Mouse (Mus musculus) left cerebral cortex, postnatal 36 days (tissue): ENCODE data around the gene Siah2. TPM values are rescaled to one million over a fixed set of nuclear protein-coding genes. Genes with fewer than 3 reads are reported as not detected.
A peak's percentile ranks its signal among the peaks of the same experiment; 100 is the strongest.

Experiments used
- DNase-seq, 2 experiments: peaks; one replicate each; pipeline ENCODE4 v3.0.0; 2021 to 2022; ENCODE audit warnings: low spot score in 2 of 2, mixed read lengths in 1 of 2
- intact Hi-C: fragments of 180-260 bp; cut with DNase I; formaldehyde crosslinking; loops from one replicate; pipeline ENCODE4 v1.15.1; 2025
- total RNA-seq, 2 experiments: library from RNA; stranded (reverse); gene quantifications; 2 replicates each; pipeline ENCODE4 v1.2.3; 2021

Siah2 gene
- total RNA-seq, 2 experiments from 2014 or later: 16.5 to 22.6 TPM

DNA sequence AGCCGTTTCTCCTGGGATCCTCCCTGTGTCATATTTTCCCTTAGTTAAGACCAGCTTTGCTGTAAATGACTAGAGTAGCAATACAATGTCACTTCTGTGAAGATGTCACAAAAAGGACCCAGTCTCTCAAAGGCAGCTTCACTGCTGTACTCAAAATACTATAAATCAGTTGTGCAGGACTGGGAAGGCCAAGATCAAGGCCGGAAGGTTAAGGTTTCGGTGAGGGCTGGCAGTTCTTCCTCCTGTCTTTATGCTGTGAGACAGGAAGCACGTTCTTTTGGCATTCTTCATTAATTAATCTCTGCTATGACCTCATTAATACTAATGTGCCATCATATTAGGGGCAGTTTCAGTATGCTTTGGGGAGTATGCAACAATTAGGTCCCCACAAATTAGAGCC is 5.7 kb upstream of the Siah2 start:
- intact Hi-C loops: loop anchor here (10.0 kb wide), 1 partner anchor 123 kb away; the partner anchor contains the start of gene Selenot
- no peak for DNase-seq

- intact Hi-C loops: loop anchor here (10.0 kb wide), 1 partner anchor 122 kb away; the partner anchor contains the start of gene Selenot
- DNase-seq: no peak
Observed at GRCm38 (mm10) chr3:58696806-58697205, 4.6 kb upstream of the Siah2 start.

GRCm38 (mm10) chr3:58695507-58695906 is 3.3 kb upstream of the Siah2 start:
- intact Hi-C loops: loop anchor here (10.0 kb wide), 1 partner anchor 121 kb away; the partner anchor contains the start of gene Selenot

DNA sequence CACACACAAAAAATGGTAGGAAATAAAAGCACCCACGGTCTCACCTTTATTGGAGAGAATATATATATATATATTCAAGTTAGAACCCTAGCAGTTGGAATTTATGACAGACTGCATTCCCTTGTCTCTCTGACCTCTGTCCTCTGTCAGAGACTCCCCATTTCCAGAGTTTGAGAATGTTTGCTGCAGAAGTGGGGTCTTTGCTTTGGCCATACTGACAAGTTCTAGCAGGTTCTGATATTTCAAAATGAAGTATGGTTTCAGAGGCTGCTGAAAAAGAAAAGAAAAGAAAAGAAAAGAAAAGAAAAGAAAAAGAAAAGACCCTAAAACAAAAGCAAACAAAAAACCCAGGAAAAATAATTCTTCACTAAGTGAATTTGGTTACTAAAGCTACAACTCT is 2.8 kb upstream of the Siah2 start:
- intact Hi-C loops: loop anchor here (10.0 kb wide), 1 partner anchor 120 kb away; the partner anchor contains the start of gene Selenot

More at GRCm38 (mm10) chr3:58695507-58695906, 3.3 kb upstream of the Siah2 start:
- no peak for DNase-seq

DNA sequence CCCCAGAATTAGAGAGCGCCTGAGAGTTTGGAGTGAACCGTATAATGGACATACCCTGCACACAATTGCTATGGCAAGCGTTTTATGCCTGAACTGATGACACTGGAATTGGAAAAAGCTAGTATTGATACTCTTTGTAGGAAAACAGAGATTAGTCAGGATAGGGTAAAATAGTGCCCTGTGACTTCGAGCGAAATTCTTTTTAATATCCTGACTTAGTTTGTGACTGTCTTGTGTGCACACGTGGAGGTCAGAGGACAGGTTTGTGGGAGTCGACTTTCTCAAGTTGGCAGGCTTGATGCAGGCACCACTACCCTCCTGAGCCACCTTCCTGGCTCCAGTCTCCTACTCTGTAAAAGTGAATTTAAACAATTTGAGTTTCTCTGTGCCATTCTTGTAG is 1.1 kb upstream of the Siah2 start:
- DNase-seq: no peak
- intact Hi-C loops: loop anchor here (10.0 kb wide), 1 partner anchor 119 kb away; the partner anchor contains the start of gene Selenot

More for the DNA sequence above, 2.8 kb upstream of the Siah2 start:
- no peak for DNase-seq

DNA sequence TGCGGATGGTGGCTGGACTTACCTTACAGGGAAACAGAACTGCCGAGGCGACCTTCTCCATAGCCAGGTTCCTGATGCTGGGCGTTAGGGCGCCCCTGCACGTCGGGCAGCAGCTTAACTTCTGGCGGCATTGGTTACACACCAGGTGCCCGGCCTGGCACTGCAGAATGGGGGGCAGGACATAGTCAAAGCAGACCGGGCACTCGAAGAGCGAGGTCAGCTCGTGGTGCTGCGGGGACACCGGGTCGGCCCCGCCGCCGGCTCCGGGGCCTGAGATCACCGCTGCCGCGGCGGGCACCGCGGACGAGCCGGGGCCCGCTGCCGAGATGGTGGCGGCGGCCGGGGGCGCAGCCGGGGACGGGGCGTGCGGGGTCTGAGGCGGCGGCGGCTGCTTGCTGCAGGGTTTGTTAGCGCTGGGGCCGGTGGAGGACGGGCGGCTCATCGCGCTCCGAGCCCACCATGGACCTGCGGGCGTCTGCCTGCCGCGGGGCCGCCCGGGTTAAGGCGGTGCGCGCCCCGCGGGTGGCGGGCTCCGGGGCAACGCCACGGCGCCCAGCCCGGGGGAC is 743 bp downstream of the Siah2 start:
- intact Hi-C loops: loop anchor here (10.0 kb wide), 1 partner anchor 117 kb away; the partner anchor contains the start of gene Selenot
- peak; percentile 55 to 63 for DNase-seq

DNA sequence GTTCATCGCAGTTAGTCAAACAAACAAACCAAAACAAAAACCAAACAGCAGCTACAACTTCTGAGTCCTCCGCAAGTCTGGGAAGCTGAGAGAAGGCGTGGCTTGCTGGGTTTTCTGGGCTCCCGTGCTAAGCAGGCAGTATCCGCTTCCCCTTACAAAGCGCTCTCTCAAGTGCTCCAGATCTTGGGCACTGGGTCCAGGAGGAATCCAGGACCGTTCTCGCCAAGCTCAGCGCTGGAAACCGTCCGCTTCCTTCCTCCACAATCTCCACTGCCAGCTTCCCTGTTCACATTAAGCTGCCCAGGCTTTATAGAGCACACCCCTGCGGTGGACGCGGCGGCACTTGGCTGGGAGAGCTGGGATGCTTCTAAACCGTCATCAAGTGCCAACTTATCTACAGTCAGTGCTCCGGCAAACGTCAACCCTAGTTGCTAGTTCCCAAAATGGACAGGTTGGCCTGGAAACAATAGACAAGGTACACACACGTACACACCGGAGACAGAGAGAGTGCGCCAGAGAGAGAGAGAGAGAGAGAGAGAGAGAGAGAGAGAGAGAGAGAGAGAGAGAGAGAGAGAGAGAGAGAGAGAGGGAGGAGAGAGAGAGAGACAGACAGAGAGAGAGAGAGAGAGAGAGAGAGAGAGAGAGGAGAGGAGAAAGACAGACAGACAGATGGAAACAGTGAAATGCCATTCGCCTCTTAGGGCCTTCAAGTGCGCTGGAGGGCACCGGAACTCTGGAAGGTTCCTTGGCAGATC is 1.4 kb downstream of the Siah2 start:
- peak; percentile 65 to 67 for DNase-seq
- intact Hi-C loops: loop anchor here (10.0 kb wide), 1 partner anchor 116 kb away; the partner anchor contains the start of gene Selenot

GRCm38 (mm10) chr3:58689721-58690120 is 2.5 kb downstream of the Siah2 start:
- no peak for DNase-seq
- intact Hi-C loops: loop anchor here (10.0 kb wide), 1 partner anchor 115 kb away; the partner anchor contains the start of gene Selenot

- intact Hi-C loops: no loop called here
- no peak for DNase-seq
Observed at GRCm38 (mm10) chr3:58689105-58689504, 3.1 kb downstream of the Siah2 start.

GRCm38 (mm10) chr3:58688551-58688950 is 3.6 kb downstream of the Siah2 start:
- DNase-seq: no peak
- intact Hi-C loops: no loop called here

DNA sequence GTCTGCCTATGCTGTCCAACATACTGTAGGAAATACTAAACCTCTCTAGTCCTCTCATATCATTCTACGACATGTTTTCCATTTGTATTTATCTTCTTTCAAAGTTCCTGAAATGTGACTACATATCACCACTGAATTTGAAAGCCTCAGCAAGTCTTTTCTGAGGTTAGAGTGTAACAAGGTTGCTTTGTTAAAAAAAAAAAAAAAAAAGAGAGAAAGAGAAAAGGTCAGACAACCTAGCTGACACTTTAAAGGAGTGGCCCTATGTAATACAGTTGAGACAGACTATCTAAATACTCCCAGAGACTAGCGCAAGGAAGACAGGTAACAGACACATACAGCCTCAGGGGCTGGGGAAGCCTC is 5.3 kb downstream of the Siah2 start:
- intact Hi-C loops: no loop called here
- no peak for DNase-seq

GRCm38 (mm10) chr3:58686206-58686921 is 5.8 kb downstream of the Siah2 start:
- DNase-seq: no peak
- intact Hi-C loops: no loop called here

- no peak for DNase-seq
- intact Hi-C loops: no loop called here
Observed at GRCm38 (mm10) chr3:58685396-58685795, 6.8 kb downstream of the Siah2 start.

DNA sequence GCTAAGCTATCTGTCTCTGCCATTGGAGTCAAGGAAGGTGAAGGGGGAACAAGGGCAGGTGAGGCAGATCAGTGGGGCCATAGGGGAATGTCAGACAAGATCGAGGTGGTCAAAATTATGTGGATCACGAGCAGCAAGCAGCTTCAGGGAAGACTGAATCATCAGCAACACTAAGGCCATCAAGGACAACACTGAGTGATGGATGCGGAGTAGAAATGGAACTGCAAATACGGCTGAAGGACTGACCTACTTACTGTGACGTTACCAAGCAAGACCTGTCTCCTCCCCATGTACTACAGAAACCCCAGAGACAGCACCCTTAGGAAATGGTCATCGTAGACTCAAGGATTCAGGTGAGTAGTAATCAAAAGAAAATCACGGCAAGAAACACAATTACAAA is 8.9 kb downstream of the Siah2 start:
- intact Hi-C loops: no loop called here

DNA sequence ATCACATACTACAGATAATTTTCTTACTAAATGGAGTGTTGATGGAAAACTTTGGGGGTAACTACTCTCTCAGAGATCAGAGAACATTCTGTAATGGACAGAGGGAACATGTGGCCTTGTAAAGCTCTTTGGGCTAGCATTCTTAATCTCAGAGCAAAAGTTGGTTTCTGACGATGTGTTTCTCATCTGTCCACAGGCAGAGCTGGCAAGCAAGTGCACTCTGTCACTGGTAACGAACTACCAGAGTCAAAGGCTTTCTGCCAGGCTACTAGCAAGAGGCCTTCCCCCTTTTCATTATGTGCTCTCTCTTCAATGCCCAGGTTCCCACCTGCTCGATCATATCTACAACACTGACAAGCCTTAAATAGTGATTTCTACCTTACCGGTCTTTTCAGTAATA is 9.9 kb downstream of the Siah2 start:
- intact Hi-C loops: no loop called here
- no peak for DNase-seq

More for the DNA sequence above, 8.9 kb downstream of the Siah2 start:
- no peak for DNase-seq

DNA sequence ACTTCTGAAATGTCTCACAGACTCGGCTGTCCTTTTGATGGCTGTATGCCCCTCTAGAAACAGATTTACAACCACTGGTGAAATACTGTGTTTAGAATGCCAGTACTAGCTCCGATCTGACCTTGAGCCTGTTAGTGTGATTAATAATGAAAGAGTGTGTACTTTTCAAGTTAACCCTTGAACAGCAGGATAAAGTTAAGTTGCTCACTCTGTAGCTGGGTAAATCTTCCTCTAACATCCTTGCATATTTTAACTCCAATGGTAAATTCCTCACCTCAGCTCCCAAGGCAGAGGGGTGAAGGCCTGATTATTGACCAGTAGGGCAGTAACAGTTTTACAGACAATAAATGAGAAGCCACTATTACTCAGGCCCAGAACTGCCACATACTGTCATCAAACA is 10.4 kb downstream of the Siah2 start:
- no peak for DNase-seq
- intact Hi-C loops: no loop called here

GRCm38 (mm10) chr3:58680943-58681637 is 11.1 kb downstream of the Siah2 start:
- DNase-seq: no peak
- intact Hi-C loops: no loop called here

- DNase-seq: no peak
Observed at GRCm38 (mm10) chr3:58679996-58680395, 12.2 kb downstream of the Siah2 start.

DNA sequence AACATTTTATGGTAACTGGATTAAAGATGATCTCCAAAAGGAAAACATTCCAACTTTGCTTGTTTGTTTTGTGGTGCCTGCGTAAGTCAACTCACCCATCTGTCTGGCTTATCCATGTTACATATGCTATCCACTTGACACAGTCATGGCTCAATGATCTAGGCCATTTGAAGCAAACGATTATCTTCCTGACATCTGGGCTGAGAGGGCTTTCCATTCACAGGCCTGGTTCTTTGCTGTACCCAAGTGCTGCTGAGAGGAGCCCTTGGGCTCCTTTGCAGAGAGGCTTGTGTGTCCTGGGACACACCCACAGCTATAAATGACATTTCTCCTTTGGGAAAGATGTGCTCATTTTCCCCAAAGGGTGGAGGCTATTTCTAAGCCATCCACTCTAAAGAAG is 13.3 kb downstream of the Siah2 start:
- intact Hi-C loops: no loop called here
- DNase-seq: no peak

More at GRCm38 (mm10) chr3:58679996-58680395, 12.2 kb downstream of the Siah2 start:
- intact Hi-C loops: no loop called here

DNA sequence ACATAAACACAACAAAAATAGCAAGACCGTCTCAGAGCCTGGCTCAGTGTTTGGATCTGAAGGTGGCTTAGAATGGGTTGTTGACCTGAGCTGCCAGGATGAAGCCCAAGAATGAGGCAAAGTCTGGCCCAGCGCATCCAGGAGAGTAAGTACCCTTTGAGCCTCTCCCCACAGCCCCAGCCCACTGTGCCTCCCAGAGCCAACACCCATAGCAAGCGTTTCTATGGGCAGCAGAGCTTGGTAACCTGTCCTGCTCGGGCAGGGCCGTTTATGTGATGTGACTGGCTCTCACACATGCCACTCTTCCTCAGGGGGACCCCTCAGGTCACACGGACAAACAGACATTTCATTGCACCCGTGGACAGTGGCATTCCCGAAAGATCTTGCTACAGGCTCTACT is 13.8 kb downstream of the Siah2 start:
- intact Hi-C loops: no loop called here
- DNase-seq: no peak
